Comparison of ENCODE assay signal across 9 mouse cellular contexts in genomic region chr1:158654571-158655205, GRCm38 (mm10).
DNase-seq lines count a peak whose midpoint lies in the region; ATAC-seq lines count a peak whose summit lies in the region.
"Had no signal": no experiment of that assay in that cellular context is flagged by ENCODE, and none has a peak within 500 bp of the region (broad histone marks: within the 10 kb centered on the region; RNA-seq: fewer than 3 reads in every experiment).

No protein-coding gene starts in this region.

- intact Hi-C loops in left cerebral cortex, postnatal 4 days (cut with DNase I) = loop anchor here (5.0 to 10.0 kb wide), 3 partner anchors 300 to 1102 kb away; partner anchors contain the start of gene Brinp2

- no peaks in the 10 kb centered on the region for H3K27me3 ChIP-seq in limb, embryonic 11.5 days (ENCODE audit: control insufficient read depth, insufficient read depth, low read length)
- 0 out of 2 replicates have a peak, but pooled peaks cover 8% of the 10 kb centered on the region for H3K27me3 ChIP-seq in limb, embryonic 10.5 days (ENCODE audit: low read depth, poor library complexity, severe bottlenecking)
- H3K27me3 ChIP-seq in hindbrain, embryonic 16.5 days (replicated peaks; ENCODE audit: control insufficient read depth, insufficient read depth, low read length) = no peaks in the 10 kb centered on the region
- H3K27me3 ChIP-seq in neural tube, embryonic 15.5 days (replicated peaks) = no peaks in the 10 kb centered on the region
- H3K27me3 ChIP-seq: embryonic facial prominence, embryonic 15.5 days had no signal

- no peak overlapping the region for H3K4me2 ChIP-seq in limb, embryonic 11.5 days (ENCODE audit: low read depth, severe bottlenecking)
- H3K4me2 ChIP-seq in hindbrain, embryonic 16.5 days (ENCODE audit: low read length) = no peak overlapping the region
- H3K4me2 ChIP-seq in neural tube, embryonic 15.5 days = no peak overlapping the region
- H3K4me2 ChIP-seq: embryonic facial prominence, embryonic 15.5 days had no signal

- no peak overlapping the region for H3K27ac ChIP-seq in limb, embryonic 11.5 days (replicated peaks; ENCODE audit: low read depth, low read length)
- no peak overlapping the region for H3K27ac ChIP-seq in limb, embryonic 10.5 days
- H3K27ac ChIP-seq in hindbrain, embryonic 16.5 days (ENCODE audit: low read depth, low read length) = no peak overlapping the region
- no peak overlapping the region for H3K27ac ChIP-seq in neural tube, embryonic 15.5 days (replicated peaks)
- H3K27ac ChIP-seq: embryonic facial prominence, embryonic 15.5 days had no signal

- ATAC-seq in limb, embryonic 11.5 days (ENCODE audit: insufficient number of reproducible peaks, low FRiP score, low TSS enrichment, low read depth) = peak; percentile 91; the same call in 1 of the 2 replicates
- ATAC-seq in hindbrain, embryonic 16.5 days = peak; percentile 93
- ATAC-seq in neural tube, embryonic 15.5 days (ENCODE audit: low FRiP score) = peak; percentile 88
- ATAC-seq in activated CD4-positive, CD25-positive, alpha-beta regulatory T cell, adult 4 months = no peak

- DNase-seq in limb, embryonic 11.5 days (ENCODE audit: low spot score) = no peak
- DNase-seq in limb, embryonic 10.5 days (ENCODE audit: low spot score) = no peak
- DNase-seq in c-Kit-positive CD71-negative TER-119-negative erythroid progenitor cells, embryonic 14.5 days (ENCODE audit: low read depth) = peak; percentile 5
- no peak for DNase-seq in left cerebral cortex, postnatal 4 days
- no peak for DNase-seq in adrenal gland, postnatal 4 days (ENCODE audit: low spot score in 2 of 2)

- no peak overlapping the region for H3K4me3 ChIP-seq in limb, embryonic 11.5 days (ENCODE audit: low read depth, low read length)
- H3K4me3 ChIP-seq in limb, embryonic 10.5 days = no peak overlapping the region
- H3K4me3 ChIP-seq in hindbrain, embryonic 16.5 days (ENCODE audit: low read length) = no peak overlapping the region
- H3K4me3 ChIP-seq in neural tube, embryonic 15.5 days (replicated peaks) = no peak overlapping the region
- H3K4me3 ChIP-seq: embryonic facial prominence, embryonic 15.5 days had no signal

- H3K4me1 ChIP-seq in limb, embryonic 11.5 days (ENCODE audit: control insufficient read depth, insufficient read depth, low read length) = 0 out of 2 replicates have a peak, but pooled peaks cover 5% of the 10 kb centered on the region
- H3K4me1 ChIP-seq in limb, embryonic 10.5 days = peaks cover 5% of the 10 kb centered on the region; the same call in 1 of the 2 replicates
- no peaks in the 10 kb centered on the region for H3K4me1 ChIP-seq in hindbrain, embryonic 16.5 days (ENCODE audit: control insufficient read depth, insufficient read depth, low read depth, low read length)
- H3K4me1 ChIP-seq in neural tube, embryonic 15.5 days = no peaks in the 10 kb centered on the region; the same call in 1 of the 2 replicates
- H3K4me1 ChIP-seq: embryonic facial prominence, embryonic 15.5 days had no signal

- no peak overlapping the region for H3K9ac ChIP-seq in limb, embryonic 11.5 days (ENCODE audit: low read length)
- no peak overlapping the region for H3K9ac ChIP-seq in hindbrain, embryonic 16.5 days (ENCODE audit: low read depth, low read length)
- no peak overlapping the region for H3K9ac ChIP-seq in neural tube, embryonic 15.5 days (replicated peaks)
- H3K9ac ChIP-seq: embryonic facial prominence, embryonic 15.5 days had no signal

- no peaks in the 10 kb centered on the region for H3K9me3 ChIP-seq in limb, embryonic 11.5 days (ENCODE audit: control insufficient read depth, low read length)
- H3K9me3 ChIP-seq in limb, embryonic 10.5 days (replicated peaks) = no peaks in the 10 kb centered on the region
- no peaks in the 10 kb centered on the region for H3K9me3 ChIP-seq in hindbrain, embryonic 16.5 days (ENCODE audit: control insufficient read depth, low read length)
- no peaks in the 10 kb centered on the region for H3K9me3 ChIP-seq in neural tube, embryonic 15.5 days (replicated peaks)
- H3K9me3 ChIP-seq: embryonic facial prominence, embryonic 15.5 days had no signal

- H3K36me3 ChIP-seq in limb, embryonic 11.5 days (ENCODE audit: control insufficient read depth, insufficient read depth, low read length) = no peaks in the 10 kb centered on the region
- H3K36me3 ChIP-seq in limb, embryonic 10.5 days = no peaks in the 10 kb centered on the region
- peaks cover 7% of the 10 kb centered on the region; the same call in 1 of the 2 replicates for H3K36me3 ChIP-seq in hindbrain, embryonic 16.5 days (ENCODE audit: control insufficient read depth, insufficient read depth, low read length)
- peaks cover 18% of the 10 kb centered on the region for H3K36me3 ChIP-seq in neural tube, embryonic 15.5 days
- H3K36me3 ChIP-seq: embryonic facial prominence, embryonic 15.5 days had no signal

- WGBS in limb, embryonic 11.5 days = 42% methylated on average over 3 of the region's 3 CpGs
- 36% methylated on average over 3 of the region's 3 CpGs for WGBS in limb, embryonic 10.5 days
- WGBS in hindbrain, embryonic 16.5 days = 55% methylated on average over 3 of the region's 3 CpGs
- WGBS in neural tube, embryonic 15.5 days = 44% methylated on average over 3 of the region's 3 CpGs
